Mouse (Mus musculus): ENCODE measurements around the gene Cyp2c38.
"Not testable (repeated sequence)": the region's sequence is repeated elsewhere in the genome, so short reads cannot be mapped to it uniquely, and the experiment has no call there.

Cyp2c38 gene

DNA sequence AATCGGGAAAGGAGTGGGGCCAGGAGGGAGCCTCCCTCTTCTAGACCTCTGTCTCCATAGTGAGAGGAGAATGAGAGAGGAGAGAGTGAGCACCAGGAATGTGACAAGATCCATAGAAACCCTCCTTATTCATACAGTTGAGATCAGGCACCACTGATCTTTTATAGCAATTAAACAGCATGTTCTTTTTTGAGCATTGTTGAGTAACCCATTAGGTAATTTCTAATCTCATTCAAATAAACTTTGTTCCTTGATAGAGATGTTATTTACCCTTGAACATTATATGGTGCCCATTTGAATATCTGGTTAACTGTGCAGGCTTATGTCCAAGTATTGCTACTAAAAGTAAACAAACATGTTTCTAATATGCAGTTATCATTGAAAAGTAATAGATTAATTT, at the start of gene Cyp2c38:
Gene Cyp2c38, minus strand, starts transcription at position 135 of the 400 bp plus-strand sequence.
- DNase-seq (ENCODE audit: low spot score in 2 of 2) = no peak

DNA sequence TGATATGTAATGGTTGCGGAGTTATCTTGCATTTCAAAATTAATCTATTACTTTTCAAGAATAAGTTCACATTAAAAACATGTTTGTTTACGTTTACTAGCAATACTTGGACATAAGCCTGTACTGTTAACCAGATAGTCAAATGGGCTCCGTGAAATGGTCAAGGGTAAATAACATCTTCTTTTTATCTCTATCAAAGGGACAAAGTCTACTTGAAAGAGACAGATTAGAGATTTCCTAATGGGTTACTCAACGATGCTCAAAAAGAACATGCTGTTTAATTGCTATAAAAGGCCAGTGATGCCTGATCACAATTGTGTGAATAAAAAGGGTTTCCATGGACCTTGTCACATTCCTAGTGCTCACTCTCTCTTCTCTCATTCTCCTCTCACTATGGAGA, 47.7 kb upstream of the Cyp2c38 start, which contains the start of gene Cyp2c39:
Gene Cyp2c39, plus strand, starts transcription at position 329 of the 400 bp plus-strand sequence.
- no peak for DNase-seq (ENCODE audit: low spot score in 2 of 2)

DNA sequence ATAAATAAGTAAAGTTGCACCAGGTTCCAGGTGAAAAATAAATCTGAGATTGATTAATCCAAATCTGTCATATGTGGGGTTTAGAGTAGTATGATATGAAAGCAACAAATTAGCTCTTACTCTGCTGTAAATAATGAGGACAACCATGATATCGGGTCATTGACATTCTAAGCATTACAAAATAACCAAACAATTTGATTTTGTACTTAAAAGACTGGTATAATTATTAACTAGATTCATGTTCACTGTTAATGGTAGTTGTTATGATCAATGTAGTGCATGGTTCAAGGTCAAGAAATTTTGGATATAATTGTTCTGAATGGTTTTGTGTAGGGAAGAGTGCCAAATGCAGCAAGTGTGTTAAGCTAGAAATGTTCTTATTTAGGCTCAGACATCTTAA, 46.7 kb upstream of the Cyp2c38 start:
- DNase-seq (ENCODE audit: low spot score in 2 of 2) = no peak

GRCm38 (mm10) chr19:39506341-39506740, 43.5 kb upstream of the Cyp2c38 start:
- DNase-seq (ENCODE audit: low spot score in 2 of 2) = no peak

- DNase-seq (ENCODE audit: low spot score in 2 of 2) = not testable (repeated sequence)
These were observed 21.1 kb upstream of the Cyp2c38 start for GRCm38 (mm10) chr19:39483961-39484360.

DNA sequence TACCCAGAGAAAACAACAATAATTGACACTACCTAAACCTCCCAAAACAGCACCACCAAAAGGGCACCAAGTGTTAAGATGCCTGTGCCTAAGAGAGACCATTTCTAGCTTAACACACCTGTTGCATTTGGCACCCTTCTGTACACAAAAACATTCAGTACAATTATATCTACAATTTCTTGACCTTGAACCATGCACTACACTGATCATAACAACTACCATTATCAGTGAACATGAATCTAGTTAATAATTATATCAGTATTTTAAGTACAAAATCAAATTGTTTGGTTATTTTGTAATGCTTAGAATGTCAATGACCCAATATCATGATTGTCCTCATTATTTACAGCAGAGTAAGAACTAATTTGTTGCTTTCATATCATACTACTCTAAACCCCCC, 1.0 kb upstream of the Cyp2c38 start:
- DNase-seq (ENCODE audit: low spot score in 2 of 2) = no peak
